Mouse (Mus musculus) ES-E14 (cell line): Measurements from ENCODE around the gene Ubap1.

Source experiments
- CHD2 ChIP-seq: IDR thresholded peaks from 2 replicates; pipeline ENCODE4 v1.6.1; 2014; ENCODE audit warnings: mild to moderate bottlenecking, low read depth, low read length, inconsistent platforms
- HCFC1 ChIP-seq: IDR thresholded peaks from 2 replicates; pipeline ENCODE4 v1.6.1; 2012; ENCODE audit warnings: low read length, inconsistent platforms, borderline replicate concordance; ENCODE audit not compliant: insufficient read depth
- MAFK ChIP-seq: IDR thresholded peaks from 2 replicates; pipeline ENCODE4 v1.6.1; 2014; ENCODE audit warnings: mild to moderate bottlenecking, low read depth, low read length, inconsistent platforms; ENCODE audit not compliant: insufficient read depth
- ZNF384 ChIP-seq: IDR thresholded peaks from 2 replicates; pipeline ENCODE4 v1.6.1; 2012; ENCODE audit warnings: low read depth, low read length, inconsistent platforms

GRCm38 (mm10) chr4:41359358-41359757 is 10.6 kb downstream of the Ubap1 start:
- no peak for TF ChIP-seq HCFC1
- TF ChIP-seq MAFK, result no peak
- TF ChIP-seq CHD2, result no peak
- no peak for TF ChIP-seq ZNF384
